Mouse (Mus musculus): ENCODE measurements around the gene Limch1.

Gene Limch1

GRCm38 (mm10) chr5:66785995-66786620 is 40.5 kb downstream of the Limch1 start:
- DNase-seq (ENCODE audit: low read depth, low spot score) = no peak

- DNase-seq (ENCODE audit: low read depth, low spot score) = no peak
Measured at GRCm38 (mm10) chr5:66786621-66787061, 41.0 kb downstream of the Limch1 start.

GRCm38 (mm10) chr5:66789041-66789440 is 43.4 kb downstream of the Limch1 start:
- DNase-seq (ENCODE audit: low read depth, low spot score) = no peak

- DNase-seq (ENCODE audit: low read depth, low spot score) = no peak
Measured at GRCm38 (mm10) chr5:66791161-66791560, 45.5 kb downstream of the Limch1 start.

DNA sequence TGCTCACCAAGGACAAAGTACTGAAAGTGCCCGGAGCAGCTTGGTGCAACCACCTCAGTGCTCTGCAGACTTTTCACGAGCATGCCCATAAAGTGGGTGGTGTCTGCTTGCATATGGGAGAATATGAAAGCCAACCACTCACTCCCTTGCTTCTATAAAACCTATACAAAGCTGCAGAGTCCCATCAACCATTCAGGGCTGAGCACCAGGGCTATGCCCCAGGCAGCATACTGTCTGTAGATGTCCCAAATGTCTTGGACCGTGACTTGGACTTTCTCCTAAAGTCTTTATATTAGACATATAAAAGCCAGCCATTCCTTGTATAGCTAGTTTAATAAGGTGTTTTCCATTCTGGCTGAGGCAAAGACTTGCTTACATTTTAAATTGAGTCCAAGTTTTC is 47.6 kb downstream of the Limch1 start:
- DNase-seq (ENCODE audit: low read depth, low spot score) = no peak

DNA sequence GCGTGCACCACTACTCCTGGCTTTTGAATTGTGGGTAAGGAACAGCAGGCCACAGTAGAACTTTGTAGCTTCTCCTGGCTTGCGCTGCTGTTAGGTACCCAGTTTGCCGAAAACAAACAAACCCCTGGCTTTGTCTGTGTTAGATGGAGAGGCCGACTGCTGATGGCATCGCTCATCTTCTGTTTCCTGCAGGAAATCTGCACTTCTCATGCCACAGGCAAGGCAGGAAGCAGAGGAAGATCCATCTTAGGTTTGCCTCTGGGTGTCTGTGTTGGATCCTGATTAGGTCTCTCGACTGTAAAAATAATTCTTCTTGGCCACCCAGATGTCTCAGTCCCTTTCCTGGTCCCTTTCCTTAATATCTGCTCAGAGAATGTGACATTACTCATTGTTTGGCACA is 51.7 kb downstream of the Limch1 start:
- DNase-seq (ENCODE audit: low read depth, low spot score) = no peak

GRCm38 (mm10) chr5:66798135-66798534 is 52.5 kb downstream of the Limch1 start:
- DNase-seq (ENCODE audit: low read depth, low spot score) = no peak

DNA sequence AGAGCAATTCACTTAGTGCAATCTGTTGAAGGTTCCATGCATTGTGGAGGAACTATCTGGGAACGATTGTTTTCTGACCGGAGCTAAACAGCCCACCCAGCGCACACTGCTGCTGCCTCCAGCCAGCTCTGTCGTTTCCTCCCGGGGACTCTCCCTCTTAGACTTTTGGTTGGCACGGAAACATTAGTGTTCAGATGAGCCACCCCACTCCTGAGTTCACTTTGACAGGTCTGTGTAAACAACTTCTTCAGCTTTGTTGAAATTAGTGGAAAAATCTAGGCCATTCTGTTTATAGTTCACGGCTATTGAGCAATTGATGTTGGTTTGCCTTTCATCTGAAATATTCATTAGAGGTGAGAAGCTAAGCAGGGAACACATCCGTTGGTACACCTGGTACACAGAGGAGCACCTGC is 53.0 kb downstream of the Limch1 start:
- no peak for DNase-seq (ENCODE audit: low read depth, low spot score)

- no peak for DNase-seq (ENCODE audit: low read depth, low spot score)
Measured at GRCm38 (mm10) chr5:66800243-66800642, 54.6 kb downstream of the Limch1 start.

DNA sequence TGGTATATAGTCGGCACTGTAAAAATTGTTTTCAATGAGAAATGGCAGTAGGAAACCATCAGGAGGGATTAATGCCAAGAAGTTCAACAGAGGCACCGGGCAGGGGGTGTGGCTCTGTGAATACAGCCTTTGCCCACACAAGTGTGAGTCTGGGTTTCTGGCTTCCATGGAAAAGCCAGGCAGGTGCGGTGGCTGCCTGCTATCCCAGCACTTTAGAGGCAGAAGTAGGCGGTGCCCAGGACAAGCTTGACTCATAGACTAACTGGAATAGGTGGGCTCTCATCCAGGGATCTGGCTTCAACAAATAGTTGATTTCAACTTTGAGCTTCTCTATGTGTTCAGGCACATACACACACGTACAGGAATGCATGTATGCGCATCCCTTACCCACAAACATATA is 55.4 kb downstream of the Limch1 start:
- no peak for DNase-seq (ENCODE audit: low read depth, low spot score)

DNA sequence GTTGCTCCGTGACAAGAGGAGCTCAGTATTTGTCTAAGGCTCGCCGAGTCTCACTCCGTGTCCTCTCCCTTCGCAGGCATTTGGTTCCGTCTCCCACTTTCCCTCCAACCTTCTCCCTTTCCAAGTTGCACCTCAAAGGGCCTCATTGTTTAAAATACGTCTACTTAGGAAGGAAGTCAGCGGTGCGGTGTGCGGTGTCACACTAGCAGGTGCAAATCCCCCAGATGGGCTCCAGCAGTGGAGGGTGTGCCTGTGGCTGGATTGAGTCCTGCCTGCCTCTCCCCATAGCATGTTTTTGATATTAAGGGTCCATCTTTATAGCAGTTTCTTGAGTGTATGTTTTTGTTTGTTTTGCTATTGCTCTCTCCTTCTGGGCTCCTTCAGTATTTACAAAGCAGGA is 56.6 kb downstream of the Limch1 start:
- DNase-seq (ENCODE audit: low read depth, low spot score) = no peak

DNA sequence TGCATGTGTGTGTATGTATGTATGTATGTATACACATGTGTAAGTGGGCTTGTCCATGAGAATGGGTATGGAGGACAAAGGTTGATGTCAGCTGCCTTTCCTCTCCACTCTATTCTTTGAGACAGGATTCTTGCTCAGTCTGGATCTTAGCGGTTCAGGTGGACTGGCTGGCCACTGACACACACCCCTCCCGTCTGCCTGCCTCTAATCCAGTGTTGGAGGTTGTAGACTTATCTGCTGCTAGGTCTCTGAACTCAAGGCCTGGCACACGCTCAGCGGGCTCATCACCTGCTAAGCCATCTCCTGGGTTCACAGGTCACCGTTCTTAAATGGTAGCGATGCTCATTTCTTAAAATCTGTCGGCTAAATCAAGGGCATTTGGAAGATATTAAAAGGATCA is 60.7 kb downstream of the Limch1 start:
- no peak for DNase-seq (ENCODE audit: low read depth, low spot score)

DNA sequence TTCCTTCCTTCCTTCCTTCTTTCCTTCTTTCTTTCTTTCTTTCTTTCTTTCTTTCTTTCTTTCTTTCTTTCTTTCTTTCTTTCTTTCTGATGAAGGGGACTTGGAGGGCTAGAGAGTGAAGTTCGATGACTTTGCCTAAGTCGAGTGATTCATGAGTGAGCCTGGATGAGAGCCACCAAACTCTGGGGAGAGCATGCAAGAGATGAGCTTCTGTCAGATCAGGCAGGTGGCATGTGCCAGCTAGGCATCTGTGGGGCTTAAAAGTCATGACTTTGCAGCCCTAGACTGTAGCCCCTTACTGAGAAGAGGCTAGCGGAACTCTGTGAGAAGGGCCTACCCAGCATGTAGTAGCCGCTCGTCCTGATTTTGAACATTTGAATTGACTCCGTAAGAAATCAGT is 62.1 kb downstream of the Limch1 start:
- DNase-seq (ENCODE audit: low read depth, low spot score) = no peak

DNA sequence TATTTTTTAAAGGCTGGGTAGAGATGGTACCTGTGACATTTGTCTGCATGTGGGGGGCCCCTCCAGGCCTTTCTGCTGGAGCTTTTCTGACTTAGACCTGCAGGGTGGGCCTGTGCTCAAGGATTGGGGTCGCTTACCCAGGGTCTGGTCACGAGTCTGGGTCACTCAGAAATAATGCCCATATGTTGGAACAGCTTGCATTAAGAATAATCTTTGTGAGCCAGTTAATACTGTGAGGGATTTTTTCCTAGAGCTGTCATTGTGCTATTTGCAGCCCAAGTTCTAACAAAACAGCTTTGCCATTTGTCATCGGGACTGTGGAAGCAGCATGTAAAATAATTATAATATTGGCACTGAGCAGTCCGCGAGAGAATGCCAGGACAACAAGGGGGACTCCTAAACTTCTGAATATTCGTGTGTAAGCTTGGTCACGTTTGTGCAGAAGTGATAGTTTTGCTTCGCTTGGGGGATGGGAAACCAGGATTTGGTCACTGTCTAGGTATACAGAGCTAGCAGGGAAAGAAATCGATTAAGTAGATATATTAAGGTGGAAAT is 63.5 kb downstream of the Limch1 start:
- DNase-seq (ENCODE audit: low read depth, low spot score) = no peak

DNA sequence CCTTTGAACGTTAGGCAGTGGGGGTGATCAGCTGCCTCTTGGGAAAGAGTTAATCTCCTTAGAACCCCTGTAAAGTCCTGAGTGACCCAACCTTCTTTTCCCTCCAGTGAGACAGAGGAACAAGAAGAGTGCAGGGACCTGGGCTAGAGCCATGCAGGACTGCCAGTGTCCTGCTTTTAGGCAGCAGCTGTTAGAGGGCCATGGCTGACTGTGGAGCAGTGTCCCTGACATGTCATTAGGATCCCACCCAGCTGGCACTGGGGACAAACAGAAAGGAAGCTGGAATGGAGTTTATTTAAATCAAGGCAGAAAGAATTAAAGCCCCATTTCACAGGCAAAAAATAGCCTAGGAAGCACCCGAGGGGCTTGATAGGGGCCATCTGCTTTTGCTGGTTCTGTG is 64.8 kb downstream of the Limch1 start:
- no peak for DNase-seq (ENCODE audit: low read depth, low spot score)

GRCm38 (mm10) chr5:66814674-66815073 is 69.0 kb downstream of the Limch1 start:
- DNase-seq (ENCODE audit: low read depth, low spot score) = no peak

DNA sequence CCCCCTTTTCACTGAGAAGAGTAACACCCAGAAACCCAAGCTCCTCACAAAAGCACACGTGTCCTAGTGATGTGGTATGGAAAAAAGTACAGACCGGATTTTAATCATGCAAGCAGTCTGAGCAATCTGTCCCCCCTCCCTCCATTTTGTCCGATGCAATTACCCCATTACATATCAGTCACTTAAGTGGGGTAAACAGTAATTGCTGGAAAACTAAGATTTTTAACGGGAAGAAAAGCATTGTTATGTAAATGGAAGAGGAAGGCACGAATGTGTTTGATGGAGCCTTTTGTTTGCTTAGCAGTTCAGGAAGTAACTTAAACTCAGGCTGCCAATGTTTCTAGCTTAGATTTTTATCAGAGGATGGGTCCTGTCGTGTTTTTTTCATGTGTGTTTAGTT is 70.2 kb downstream of the Limch1 start:
- DNase-seq (ENCODE audit: low read depth, low spot score) = no peak

DNA sequence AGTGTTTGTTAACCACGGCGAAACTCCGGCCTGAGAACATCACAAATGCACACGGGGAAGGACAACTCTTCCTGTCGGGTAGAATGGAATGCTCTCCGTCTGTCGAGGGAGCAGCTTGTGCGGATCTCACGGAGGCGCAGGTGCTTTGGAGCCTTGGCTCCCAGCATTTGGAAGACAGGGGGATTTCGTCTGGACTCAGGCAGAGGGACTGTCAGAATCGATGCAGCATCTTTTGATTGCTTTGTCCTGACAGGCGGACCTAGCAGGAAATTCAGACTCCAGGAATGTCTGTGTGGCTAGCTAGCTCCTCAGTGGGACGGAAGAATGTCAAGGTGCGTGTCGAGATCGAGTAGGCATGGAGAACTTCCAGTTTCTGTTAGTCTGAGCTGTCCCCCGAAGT is 71.1 kb downstream of the Limch1 start:
- DNase-seq (ENCODE audit: low read depth, low spot score) = no peak

GRCm38 (mm10) chr5:66817184-66817956 is 71.7 kb downstream of the Limch1 start:
- DNase-seq (ENCODE audit: low read depth, low spot score) = no peak

DNA sequence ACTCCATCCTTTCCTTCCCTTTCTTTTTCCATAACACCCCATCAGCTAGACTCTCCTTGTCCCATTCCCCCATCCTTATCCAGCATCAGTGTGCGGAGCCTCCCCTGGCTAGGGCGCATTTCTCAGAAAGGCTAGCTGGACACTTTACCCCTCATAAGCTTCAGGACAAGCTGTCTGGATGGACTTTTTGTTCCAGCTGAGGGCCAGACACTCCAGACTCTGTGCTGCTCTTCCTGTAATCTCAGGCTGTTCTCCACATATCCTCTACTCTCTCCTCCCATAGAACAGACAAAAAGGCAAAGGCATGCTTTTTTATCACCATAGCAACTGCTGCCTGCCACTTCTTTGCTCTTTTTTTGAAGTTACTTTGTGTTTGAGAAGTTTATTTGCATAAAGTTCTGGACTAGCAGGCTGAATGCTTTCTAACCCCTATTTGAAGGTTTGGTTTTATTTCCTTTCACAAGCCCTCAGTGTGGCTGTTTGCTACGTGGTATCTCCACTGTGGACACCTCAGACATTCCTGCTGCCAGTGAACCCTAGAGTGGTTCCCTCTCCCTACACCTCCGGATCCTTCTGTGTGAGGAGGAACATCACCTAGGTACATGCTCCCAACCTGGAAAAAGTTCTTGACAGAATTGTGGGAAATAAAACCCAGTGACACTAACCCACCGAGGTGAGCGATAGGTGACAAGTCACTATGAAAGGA is 77.0 kb downstream of the Limch1 start:
- DNase-seq (ENCODE audit: low read depth, low spot score) = no peak

- DNase-seq (ENCODE audit: low read depth, low spot score) = no peak
Measured at GRCm38 (mm10) chr5:66825586-66825985, 80.0 kb downstream of the Limch1 start.

DNA sequence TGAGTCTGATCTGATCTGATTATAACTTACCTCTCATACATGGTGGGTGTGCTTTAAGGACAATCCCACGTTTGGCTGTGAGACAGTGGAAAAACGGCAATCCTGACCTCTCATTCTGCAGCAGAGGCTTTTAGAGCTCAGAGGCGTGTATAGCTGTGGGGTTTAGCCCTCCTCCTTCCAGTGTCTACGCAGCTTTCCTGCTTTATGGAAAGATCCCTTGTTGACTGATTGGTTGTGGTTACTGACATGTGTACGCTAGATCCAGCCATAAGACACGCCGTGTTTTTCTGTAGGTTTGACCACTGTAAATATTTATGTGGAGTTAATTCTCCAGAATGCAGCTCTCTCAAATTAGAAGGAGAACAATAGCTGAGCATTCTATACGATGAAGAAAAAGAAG is 81.2 kb downstream of the Limch1 start:
- no peak for DNase-seq (ENCODE audit: low read depth, low spot score)
